In the genomic region with DNA sequence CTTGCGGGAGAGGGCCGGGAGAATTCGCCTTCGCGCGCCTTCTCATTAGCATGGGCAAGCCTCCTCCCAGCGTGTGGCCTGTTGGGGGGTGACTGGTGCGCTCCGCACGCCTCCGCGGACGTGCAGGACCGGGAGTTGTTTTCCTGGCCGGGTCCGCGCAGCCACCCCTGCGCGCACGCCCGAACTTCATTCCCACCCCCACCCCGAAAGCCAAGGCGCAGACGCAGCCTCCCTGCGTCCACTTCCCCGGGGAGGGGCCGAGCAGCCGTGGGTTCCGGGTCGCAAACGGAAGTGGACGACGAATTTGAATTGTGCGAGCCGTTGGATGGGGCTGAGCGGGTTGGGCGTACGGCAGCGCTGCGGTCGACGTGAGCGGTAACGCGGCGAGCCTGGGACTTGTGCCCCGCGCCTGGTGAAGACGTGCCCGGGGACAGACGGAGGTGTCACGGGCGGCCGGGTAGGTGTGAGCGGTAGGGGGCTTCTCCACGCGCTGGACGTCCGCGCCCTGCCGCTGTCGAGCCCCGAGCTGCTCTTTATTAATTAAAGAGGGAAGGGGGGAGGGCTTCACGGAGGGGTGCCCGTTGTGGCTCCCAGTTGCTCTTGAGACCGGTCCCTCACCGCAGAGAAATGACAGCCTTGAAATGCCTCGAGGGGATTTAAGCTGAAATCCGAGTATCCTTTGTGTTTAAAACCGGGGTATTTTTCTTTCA, we compare ENCODE assay signal across 1 mouse cellular context.
TF ChIP-seq lines count a peak whose summit lies in the region.

A gene (plus strand): TSS at position 74 of the 710 bp plus-strand sequence.

TF ChIP-seq in CH12.LX, 34 proteins besides CTCF, POLR2A, EP300 and RAD21 (continued from another document):
- TF ChIP-seq JUN (IDR thresholded peaks at IDR 0.05; ENCODE audit: insufficient read depth, low read depth, low read length) (no peak), SMC3 (IDR thresholded peaks at IDR 0.05; ENCODE audit: low read depth, low read length) (no peak), CHD1 (IDR thresholded peaks at IDR 0.05; ENCODE audit: low read depth, low read length) (no peak), KAT2A (IDR thresholded peaks at IDR 0.05; ENCODE audit: insufficient replicate concordance, low read length) (no peak), USF2 (conservative IDR thresholded peaks at IDR 0.05; ENCODE audit: low read depth, low read length) (no peak), HCFC1 (IDR thresholded peaks at IDR 0.05; ENCODE audit: low read depth, low read length) (peak; percentile 80), MYC (IDR thresholded peaks at IDR 0.05; ENCODE audit: low read depth, low read length) (no peak), ZC3H11A (IDR thresholded peaks at IDR 0.05; ENCODE audit: low read depth, low read length) (no peak), JUND (conservative IDR thresholded peaks at IDR 0.05; ENCODE audit: low read depth, low read length) (no peak), GABPA (IDR thresholded peaks at IDR 0.05; ENCODE audit: insufficient replicate concordance, low read depth, low read length) (no peak), MXI1 (IDR thresholded peaks at IDR 0.05; ENCODE audit: low read depth, low read length) (no peak; the same call in none of the 2 replicates), ZKSCAN1 (IDR thresholded peaks at IDR 0.05; ENCODE audit: borderline replicate concordance, low read depth, low read length) (no peak), IRF4 (IDR thresholded peaks at IDR 0.05; ENCODE audit: low read depth, low read length) (peak; percentile 74), MEF2A (IDR thresholded peaks at IDR 0.05; ENCODE audit: borderline replicate concordance, low read depth, low read length) (peak; percentile 45; the same call in 1 of the 2 replicates), E2F4 (IDR thresholded peaks at IDR 0.05; ENCODE audit: insufficient replicate concordance, low read depth, low read length) (no peak), ZMIZ1 (IDR thresholded peaks at IDR 0.05; ENCODE audit: low read depth, low read length) (peak; percentile 81), ZNF384 (IDR thresholded peaks at IDR 0.05; ENCODE audit: low read depth, low read length) (no peak), TBP (conservative IDR thresholded peaks at IDR 0.05; ENCODE audit: low read depth, low read length) (peak; percentile 32; the same call in 1 of the 2 replicates), SIN3A (IDR thresholded peaks at IDR 0.05; ENCODE audit: low read length) (peak; percentile 73)
